Mouse (Mus musculus) stomach, embryonic 14.5 days (tissue): ENCODE measurements around the gene Jag2. TPM values are rescaled to one million over a fixed set of nuclear protein-coding genes. Genes with fewer than 3 reads are reported as not detected.
A peak's percentile ranks its signal among the peaks of the same experiment; 100 is the strongest.

ENCODE experiments used
- ATAC-seq: fragments of 200-750 bp; cut with Nextera tagmentation; 2 replicates; pipeline ENCODE4 v1.8.0; 2017; ENCODE audit warnings: low read depth, moderate TSS enrichment; ENCODE audit not compliant: insufficient number of reproducible peaks, insufficient read depth, low FRiP score
- H3K27ac ChIP-seq: fragments of 300-500 bp; sonication (generic); 2 replicates; pipeline ENCODE4 v1.5.1; 2014; ENCODE audit warnings: mild to moderate bottlenecking, low read length, moderate library complexity, mixed read lengths
- H3K27me3 ChIP-seq: fragments of 300-500 bp; sonication (generic); 2 replicates; pipeline ENCODE4 v1.6.1; 2014; ENCODE audit warnings: low read length, control low read depth, mixed read lengths; ENCODE audit not compliant: control insufficient read depth, insufficient read depth
- H3K36me3 ChIP-seq: fragments of 300-500 bp; sonication (generic); 2 replicates; pipeline ENCODE4 v1.6.1; 2014; ENCODE audit warnings: mild to moderate bottlenecking, control low read depth, low read length, moderate library complexity, mixed read lengths; ENCODE audit not compliant: control insufficient read depth, insufficient read depth
- H3K4me1 ChIP-seq: fragments of 300-500 bp; sonication (generic); 2 replicates; pipeline ENCODE4 v1.6.1; 2014; ENCODE audit warnings: low read length, control low read depth, mixed read lengths; ENCODE audit not compliant: control insufficient read depth, insufficient read depth
- H3K4me2 ChIP-seq: fragments of 300-500 bp; sonication (generic); replicated peaks from 2 replicates; pipeline ENCODE4 v1.6.1; 2014; ENCODE audit warnings: low read depth, low read length, control low read depth
- H3K4me3 ChIP-seq: fragments of 300-500 bp; sonication (generic); 2 replicates; pipeline ENCODE4 v1.5.1; 2014; ENCODE audit warnings: low read depth, low read length, control low read depth
- H3K9ac ChIP-seq: fragments of 300-500 bp; sonication (generic); replicated peaks from 2 replicates; pipeline ENCODE4 v1.6.1; 2014; ENCODE audit warnings: low read depth, mild to moderate bottlenecking, control low read depth, low read length, moderate library complexity, mixed read lengths
- H3K9me3 ChIP-seq: fragments of 300-500 bp; sonication (generic); 2 replicates; pipeline ENCODE4 v1.6.1; 2016; ENCODE audit warnings: low read depth, low read length, control low read depth; ENCODE audit not compliant: control insufficient read depth
- WGBS: fragments of 180-500 bp; shearing (Covaris S2); extraction: QIAGEN DNeasy Blood & Tissue Kit; methylation state at CpG from one replicate; pipeline ENCODE4 v1.1.7; 2014; 5-methylcytosine and 5-hydroxymethylcytosine counted together
- polyA plus RNA-seq: library from polyadenylated mRNA; unstranded; fragments of >200 nt; fragmentation: Nextera tagmentation; extraction: Ambion mirVana; gene quantifications from 2 replicates; pipeline ENCODE4 v1.2.1, GENCODE M21; 2014

The Jag2 gene
- polyA plus RNA-seq, 1 experiment from 2014 or later = 8.4 TPM

GRCm38 (mm10) chr12:112875225-112876013 is 54.2 kb downstream of the Jag2 start:
- Histone ChIP-seq H3K9me3 (no peaks in the 10 kb centered on the region), H3K4me2 (no peak overlapping the region), H3K27ac (no peak overlapping the region), H3K9ac (no peak overlapping the region), H3K27me3 (peaks cover 26% of the 10 kb centered on the region), H3K4me1 (peaks cover 20% of the 10 kb centered on the region; the same call in 1 of the 2 replicates), H3K36me3 (no peaks in the 10 kb centered on the region), H3K4me3 (no peak overlapping the region)
- WGBS = 24% methylated on average over 16 of the region's 16 CpGs
- ATAC-seq = peak; percentile 56; the same call in 1 of the 2 replicates

GRCm38 (mm10) chr12:112874199-112874598 is 55.4 kb downstream of the Jag2 start:
- Histone ChIP-seq H3K36me3 (no peaks in the 10 kb centered on the region), H3K9ac (no peak overlapping the region), H3K4me2 (peak overlapping the region; percentile 41), H3K4me1 (peaks cover 25% of the 10 kb centered on the region; the same call in 1 of the 2 replicates), H3K27ac (no peak overlapping the region), H3K9me3 (no peaks in the 10 kb centered on the region), H3K4me3 (peak overlapping the region; percentile 17), H3K27me3 (peaks cover 26% of the 10 kb centered on the region)
- no peak for ATAC-seq
- 20% methylated on average over 22 of the region's 22 CpGs for WGBS

- no peak overlapping the region for H3K9ac ChIP-seq
- peaks cover 25% of the 10 kb centered on the region for H3K27me3 ChIP-seq
- H3K9me3 ChIP-seq = no peaks in the 10 kb centered on the region
- H3K4me3 ChIP-seq = peak overlapping the region; percentile 17
- H3K4me1 ChIP-seq = peaks cover 25% of the 10 kb centered on the region; the same call in 1 of the 2 replicates
- ATAC-seq = no peak
- no peak overlapping the region for H3K27ac ChIP-seq
- H3K4me2 ChIP-seq = peak overlapping the region; percentile 41
- 16% methylated on average over 18 of the region's 18 CpGs for WGBS
- no peaks in the 10 kb centered on the region for H3K36me3 ChIP-seq
Measured at GRCm38 (mm10) chr12:112873452-112874190, 56.0 kb downstream of the Jag2 start.

- Histone ChIP-seq H3K4me3 (no peak overlapping the region), H3K9ac (no peak overlapping the region), H3K9me3 (no peaks in the 10 kb centered on the region), H3K36me3 (no peaks in the 10 kb centered on the region), H3K27me3 (peaks cover 18% of the 10 kb centered on the region), H3K4me2 (no peak overlapping the region), H3K27ac (no peak overlapping the region), H3K4me1 (peaks cover 25% of the 10 kb centered on the region; the same call in 1 of the 2 replicates)
- no peak for ATAC-seq
- 83% methylated on average over 10 of the region's 10 CpGs for WGBS
Measured at GRCm38 (mm10) chr12:112872991-112873390, 56.6 kb downstream of the Jag2 start.

- WGBS = 88% methylated on average over 2 of the region's 2 CpGs
- Histone ChIP-seq H3K4me3 (no peak overlapping the region), H3K36me3 (no peaks in the 10 kb centered on the region), H3K9me3 (no peaks in the 10 kb centered on the region), H3K27me3 (peaks cover 14% of the 10 kb centered on the region), H3K4me2 (no peak overlapping the region), H3K9ac (no peak overlapping the region), H3K4me1 (peaks cover 15% of the 10 kb centered on the region; the same call in 1 of the 2 replicates), H3K27ac (no peak overlapping the region)
- ATAC-seq = no peak
Measured at GRCm38 (mm10) chr12:112871272-112871671, 58.3 kb downstream of the Jag2 start.

- H3K9me3 ChIP-seq = no peaks in the 10 kb centered on the region
- peaks cover 13% of the 10 kb centered on the region for H3K27me3 ChIP-seq
- 50% methylated on average over 13 of the region's 13 CpGs for WGBS
- no peak overlapping the region for H3K4me2 ChIP-seq
- H3K4me1 ChIP-seq = peaks cover 11% of the 10 kb centered on the region; the same call in 1 of the 2 replicates
- H3K36me3 ChIP-seq = no peaks in the 10 kb centered on the region
- no peak for ATAC-seq
- H3K9ac ChIP-seq = no peak overlapping the region
- H3K27ac ChIP-seq = no peak overlapping the region
- H3K4me3 ChIP-seq = no peak overlapping the region
Measured at GRCm38 (mm10) chr12:112870775-112871174, 58.8 kb downstream of the Jag2 start.

GRCm38 (mm10) chr12:112869783-112870204 is 59.8 kb downstream of the Jag2 start:
- no peak overlapping the region; the same call in 1 of the 2 replicates for H3K4me2 ChIP-seq
- H3K27ac ChIP-seq = no peak overlapping the region
- 4% methylated on average over 16 of the region's 16 CpGs for whole genome bisulfite sequencing

GRCm38 (mm10) chr12:112868178-112869087 is 61.1 kb downstream of the Jag2 start, which contains the start of gene Gpr132:
Gene Gpr132 (minus strand): TSS chr12:112868228.
- no peaks in the 10 kb centered on the region for H3K9me3 ChIP-seq
- H3K9ac ChIP-seq = no peak within 1 kb of the TSS
- no peaks in the 10 kb centered on the region for H3K36me3 ChIP-seq
- H3K4me1 ChIP-seq = 0 out of 2 replicates have a peak, but pooled peaks cover 5% of the 10 kb centered on the region
- no peak within 1 kb of the TSS for H3K27ac ChIP-seq
- no peak within 1 kb of the TSS for H3K4me3 ChIP-seq
- H3K27me3 ChIP-seq = no peaks in the 10 kb centered on the region
- 63% methylated on average over 13 of the region's 13 CpGs for WGBS
- H3K4me2 ChIP-seq = no peak within 1 kb of the TSS
- ATAC-seq = no peak

More at GRCm38 (mm10) chr12:112869783-112870204, 59.8 kb downstream of the Jag2 start:
- H3K9me3 ChIP-seq = no peaks in the 10 kb centered on the region
- no peak overlapping the region for H3K9ac ChIP-seq
- no peak for ATAC-seq
- H3K4me1 ChIP-seq = 0 out of 2 replicates have a peak, but pooled peaks cover 11% of the 10 kb centered on the region
- no peaks in the 10 kb centered on the region for H3K36me3 ChIP-seq
- no peak overlapping the region for H3K4me3 ChIP-seq
- H3K27me3 ChIP-seq = peaks cover 7% of the 10 kb centered on the region
